In the genomic region with DNA sequence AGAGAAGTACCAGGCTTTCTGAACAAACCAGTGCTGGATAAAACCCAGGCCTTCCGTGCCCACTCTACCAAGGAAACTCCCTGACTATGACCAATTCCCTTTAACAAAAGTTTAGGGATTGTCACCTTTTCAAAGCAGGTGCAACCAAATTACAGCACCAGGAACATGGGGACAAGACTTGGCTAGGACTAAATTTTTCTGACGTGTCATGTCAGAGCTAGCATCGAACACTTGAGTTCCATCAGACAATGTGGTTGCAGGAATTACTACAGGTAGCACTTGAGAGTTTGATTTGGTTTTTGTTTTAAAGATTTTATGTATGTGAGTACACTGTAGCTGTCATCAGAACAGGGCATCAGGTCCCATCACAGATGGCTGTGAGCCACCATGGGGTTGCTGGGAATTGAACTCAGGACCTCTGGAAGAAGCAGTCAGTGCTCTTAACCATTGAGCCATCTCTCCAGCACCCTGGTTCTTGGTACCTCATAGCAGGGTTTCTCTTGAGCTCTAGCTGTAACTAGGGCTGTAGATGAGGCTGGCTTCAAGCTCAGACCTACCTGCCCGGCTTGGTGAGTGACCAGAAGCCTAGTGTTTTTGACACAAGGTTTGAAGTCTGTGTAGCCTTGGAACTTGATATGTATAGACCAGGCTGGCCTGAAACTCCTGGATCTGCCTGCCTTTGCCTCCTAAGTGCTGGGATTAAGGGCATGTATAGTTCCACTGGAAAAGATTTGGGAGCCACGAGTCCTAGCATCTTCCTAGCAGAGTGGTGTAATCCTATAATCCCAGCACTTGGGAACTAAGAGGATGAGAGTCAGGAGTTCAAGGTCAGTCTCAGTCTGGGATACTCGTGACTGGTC, we compare ENCODE assay signal across 1 mouse cellular context.
TF ChIP-seq lines count a peak whose summit lies in the region.

No protein-coding gene starts in this region.

TF ChIP-seq in MEL, 35 proteins besides CTCF, POLR2A, EP300 and RAD21:
- TF ChIP-seq TBP (IDR thresholded peaks at IDR 0.05; ENCODE audit: low read depth, low read length) (peak; percentile 64), MYB (IDR thresholded peaks at IDR 0.05; ENCODE audit: low read depth, low read length) (no peak)
